Mouse (Mus musculus): Measurements from ENCODE around the gene Cers6. TPM values are rescaled to one million over a fixed set of nuclear protein-coding genes. Genes with fewer than 3 reads are reported as not detected.

Gene Cers6
- total RNA-seq, 4 experiments from 2014 or later: 78.4 to 93.3 (median 91.6) TPM

GRCm38 (mm10) chr2:68879071-68879651 is 17.9 kb downstream of the Cers6 start:
- no peak for DNase-seq (ENCODE audit: low spot score in 2 of 2)

GRCm38 (mm10) chr2:68884573-68884972 is 23.3 kb downstream of the Cers6 start:
- peak; percentile 59 to 61 for DNase-seq (ENCODE audit: low spot score in 2 of 2)

GRCm38 (mm10) chr2:68885206-68885605 is 24.0 kb downstream of the Cers6 start:
- DNase-seq (ENCODE audit: low spot score in 2 of 2): no peak

GRCm38 (mm10) chr2:68885766-68886496 is 24.7 kb downstream of the Cers6 start:
- DNase-seq (ENCODE audit: low spot score in 2 of 2): no peak

- no peak for DNase-seq (ENCODE audit: low spot score in 2 of 2)
Observed at GRCm38 (mm10) chr2:68886661-68887060, 25.4 kb downstream of the Cers6 start.

- DNase-seq (ENCODE audit: low spot score in 2 of 2): no peak
Observed at GRCm38 (mm10) chr2:68888094-68888705, 27.0 kb downstream of the Cers6 start.

- no peak for DNase-seq (ENCODE audit: low spot score in 2 of 2)
Observed at GRCm38 (mm10) chr2:68889661-68890170, 28.5 kb downstream of the Cers6 start.

GRCm38 (mm10) chr2:68892476-68892875 is 31.2 kb downstream of the Cers6 start:
- DNase-seq (ENCODE audit: low spot score in 2 of 2): no peak

GRCm38 (mm10) chr2:68895044-68895764 is 34.0 kb downstream of the Cers6 start:
- no peak for DNase-seq (ENCODE audit: low spot score in 2 of 2)

GRCm38 (mm10) chr2:68896196-68896595 is 35.0 kb downstream of the Cers6 start:
- peak; percentile 38 to 59 for DNase-seq (ENCODE audit: low spot score in 2 of 2)

GRCm38 (mm10) chr2:68899770-68900521 is 38.7 kb downstream of the Cers6 start:
- no peak for DNase-seq (ENCODE audit: low spot score in 2 of 2)

- DNase-seq (ENCODE audit: low spot score in 2 of 2): no peak
Observed at GRCm38 (mm10) chr2:68900640-68901378, 39.6 kb downstream of the Cers6 start.

- DNase-seq (ENCODE audit: low spot score in 2 of 2): no peak
Observed at GRCm38 (mm10) chr2:68901708-68902107, 40.5 kb downstream of the Cers6 start.

- DNase-seq (ENCODE audit: low spot score in 2 of 2): no peak
Observed at GRCm38 (mm10) chr2:68902546-68902945, 41.3 kb downstream of the Cers6 start.

GRCm38 (mm10) chr2:68906921-68907320 is 45.7 kb downstream of the Cers6 start:
- no peak for DNase-seq (ENCODE audit: low spot score in 2 of 2)

GRCm38 (mm10) chr2:68907721-68908463 is 46.7 kb downstream of the Cers6 start:
- no peak for DNase-seq (ENCODE audit: low spot score in 2 of 2)

- DNase-seq (ENCODE audit: low spot score in 2 of 2): no peak
Observed at GRCm38 (mm10) chr2:68910727-68911126, 49.5 kb downstream of the Cers6 start.

GRCm38 (mm10) chr2:68911587-68912483 is 50.6 kb downstream of the Cers6 start:
- no peak for DNase-seq (ENCODE audit: low spot score in 2 of 2)

- DNase-seq (ENCODE audit: low spot score in 2 of 2): no peak
Observed at GRCm38 (mm10) chr2:68915742-68916141, 54.5 kb downstream of the Cers6 start.

Measured in layer of hippocampus, adult 8-10 months (tissue).